Mouse (Mus musculus): ENCODE results near the gene Fam178b.

DNA sequence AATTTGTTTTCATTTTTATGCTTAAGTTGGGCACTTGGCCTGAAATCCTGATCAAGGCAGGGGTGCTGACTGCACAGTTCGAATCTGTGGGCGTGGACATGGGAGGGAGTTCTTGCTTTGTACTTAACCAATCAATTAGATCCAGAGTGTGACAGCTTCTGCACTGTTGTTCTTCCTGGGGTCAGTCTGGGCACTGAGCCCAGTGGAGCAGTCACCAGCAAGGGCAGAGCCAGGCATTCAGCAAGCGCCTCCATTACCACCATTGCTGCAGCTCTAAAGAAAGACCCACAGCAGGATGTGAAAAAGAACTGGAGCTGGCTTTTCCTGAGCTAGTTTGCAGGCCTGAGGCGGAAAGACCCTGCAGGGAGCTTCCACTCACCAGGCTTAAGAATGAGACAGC lies 86.9 kb downstream of the Fam178b start:
- no peak for TF ChIP-seq CTCF (IDR thresholded peaks at IDR 0.05; ENCODE audit: low read depth)
- TF ChIP-seq EP300 (IDR thresholded peaks at IDR 0.05; ENCODE audit: low read depth) = no peak
